Mouse (Mus musculus) gastrocnemius, postnatal 14 days (tissue): ENCODE measurements at regions not wholly inside any gene's neighbourhood (a gene's known extent, or its start where the extent isn't known, plus 50 kb on each side); places are given as distances from the start of the nearest gene placed in this dataset.

Source experiments
- DNase-seq: peaks from one replicate; pipeline ENCODE4 v3.0.0; 2021; ENCODE audit warnings: mixed read lengths
- intact Hi-C: fragments of 180-260 bp; cut with DNase I; formaldehyde crosslinking; loops from one replicate; pipeline ENCODE4 v1.15.1; 2025; ENCODE audit warnings: low total_unique reads

DNA sequence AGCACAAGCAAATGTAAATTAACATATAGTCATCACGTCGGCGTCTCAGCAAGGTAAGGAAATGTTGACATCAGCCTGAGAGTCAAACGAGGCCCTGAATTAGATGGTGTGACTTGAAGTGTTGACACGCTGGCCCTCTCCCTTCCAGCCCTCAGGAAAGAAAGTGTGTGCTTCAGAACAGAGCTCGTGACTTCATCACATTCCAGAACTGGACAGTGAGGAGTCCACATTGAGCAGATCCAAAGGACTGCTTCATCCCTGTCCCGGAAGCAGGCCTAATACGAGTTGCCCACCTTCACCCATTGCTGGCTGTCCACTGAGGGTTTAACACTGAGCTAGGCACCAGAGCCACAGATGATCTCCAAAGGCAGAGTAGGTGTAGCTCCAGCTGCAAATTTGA lies 54.0 kb upstream of the Zfp703 start:
- intact Hi-C loops: no loop called here
- DNase-seq: no peak
